Mouse (Mus musculus) CH12.LX (cell line): ENCODE measurements at regions not wholly inside any gene's neighbourhood (a gene's known extent, or its start where the extent isn't known, plus 50 kb on each side); places are given as distances from the start of the nearest gene placed in this dataset.

ENCODE experiments used
- DNase-seq: peaks from one replicate; pipeline ENCODE4 v3.0.0-alpha.2; 2013; ENCODE audit errors: extremely low read depth
- H3K27ac ChIP-seq: 2 replicates; pipeline ENCODE4 v1.5.1; 2012; ENCODE audit warnings: low read depth, mild to moderate bottlenecking, control low read depth, moderate library complexity; ENCODE audit not compliant: insufficient read depth
- H3K27me3 ChIP-seq: replicated peaks from 2 replicates; pipeline ENCODE3; 2012; ENCODE audit warnings: inconsistent platforms
- H3K36me3 ChIP-seq, 2 experiments: replicated peaks in 1 of 2; 2 replicates each; pipeline versions ENCODE3 to v1.6.1; 2012; ENCODE audit warnings: inconsistent platforms in 1 of 2, low read length in 1 of 2, mild to moderate bottlenecking in 1 of 2, mixed read lengths in 1 of 2, moderate library complexity in 1 of 2; ENCODE audit not compliant: control insufficient read depth in 1 of 2, insufficient read depth in 1 of 2
- H3K4me1 ChIP-seq, 2 experiments: 2 replicates each; pipeline ENCODE4 v1.6.1; 2012; ENCODE audit warnings: inconsistent platforms in 1 of 2, moderate library complexity in 1 of 2; ENCODE audit not compliant: insufficient read depth in 2 of 2, control insufficient read depth in 1 of 2
- H3K4me2 ChIP-seq: 2 replicates; pipeline ENCODE4 v1.6.1; 2012; ENCODE audit warnings: low read depth, mild to moderate bottlenecking, control low read depth; ENCODE audit not compliant: poor library complexity, insufficient read depth, severe bottlenecking
- H3K4me3 ChIP-seq, 3 experiments: fragments of 150-350 bp in 1 of 3; sonication (generic) in 1 of 3; replicated peaks in 1 of 3; 2 replicates each; pipeline versions ENCODE3 to v1.5.1; 2011 to 2012; ENCODE audit warnings: low read depth in 2 of 3, low read length in 2 of 3, mild to moderate bottlenecking in 2 of 3, moderate library complexity in 2 of 3, control low read depth in 1 of 3, improper control_type of control experiment in 1 of 3, inconsistent platforms in 1 of 3, mixed read lengths in 1 of 3; ENCODE audit not compliant: poor library complexity in 1 of 3
- H3K79me2 ChIP-seq: replicated peaks from 2 replicates; pipeline ENCODE4 v1.6.1; 2012; ENCODE audit warnings: mild to moderate bottlenecking, moderate library complexity; ENCODE audit not compliant: control insufficient read depth, poor library complexity, insufficient read depth, severe bottlenecking; ENCODE audit errors: extremely low read depth
- H3K9ac ChIP-seq: 2 replicates; pipeline ENCODE4 v1.6.1; 2012; ENCODE audit warnings: low read depth, mild to moderate bottlenecking, control low read depth, moderate library complexity; ENCODE audit not compliant: insufficient read depth
- H3K9me3 ChIP-seq: replicated peaks from 2 replicates; pipeline ENCODE3; 2012; ENCODE audit warnings: low read length, inconsistent platforms, mixed read lengths
- E2F4 ChIP-seq: IDR thresholded peaks from 2 replicates; pipeline ENCODE4 v1.6.1; 2011; ENCODE audit warnings: low read depth, low read length, improper control_type of control experiment; ENCODE audit not compliant: insufficient replicate concordance
- HCFC1 ChIP-seq: IDR thresholded peaks from 2 replicates; pipeline ENCODE4 v1.6.1; 2012; ENCODE audit warnings: low read depth, mild to moderate bottlenecking, inconsistent platforms, low read length, improper control_type of control experiment
- NELFE ChIP-seq: IDR thresholded peaks from 2 replicates; pipeline ENCODE4 v1.6.1; 2011; ENCODE audit warnings: low read depth, low read length, improper control_type of control experiment
- NRF1 ChIP-seq: IDR thresholded peaks from 2 replicates; pipeline ENCODE4 v1.6.1; 2014; ENCODE audit warnings: low read depth, mild to moderate bottlenecking, inconsistent platforms, low read length, improper control_type of control experiment, moderate library complexity
- RCOR1 ChIP-seq: conservative IDR thresholded peaks from 2 replicates; pipeline ENCODE4 v1.6.1; 2012; ENCODE audit warnings: low read depth, mild to moderate bottlenecking, inconsistent platforms, low read length, improper control_type of control experiment
- SMC3 ChIP-seq: IDR thresholded peaks from 2 replicates; pipeline ENCODE4 v1.6.1; 2011; ENCODE audit warnings: low read depth, low read length, improper control_type of control experiment
- dilution Hi-C: fragments of 300-500 bp; cut with MboI; formaldehyde crosslinking; loops from 2 replicates; pipeline ENCODE4 v1.14.3; 2020; ENCODE audit warnings: low sequenced_read_pairs; ENCODE audit not compliant: extremely low pct_unique_long_range_greater_than_20kb, extremely low pct_ligation_motif_present
- in situ Hi-C: fragments of 300-500 bp; cut with MboI; formaldehyde crosslinking; loops from 3 replicates; pipeline ENCODE4 v1.14.3; 2019; ENCODE audit warnings: low sequenced_read_pairs, low pct_ligation_motif_present, low pct_unique_long_range_greater_than_20kb, mixed read lengths

DNA sequence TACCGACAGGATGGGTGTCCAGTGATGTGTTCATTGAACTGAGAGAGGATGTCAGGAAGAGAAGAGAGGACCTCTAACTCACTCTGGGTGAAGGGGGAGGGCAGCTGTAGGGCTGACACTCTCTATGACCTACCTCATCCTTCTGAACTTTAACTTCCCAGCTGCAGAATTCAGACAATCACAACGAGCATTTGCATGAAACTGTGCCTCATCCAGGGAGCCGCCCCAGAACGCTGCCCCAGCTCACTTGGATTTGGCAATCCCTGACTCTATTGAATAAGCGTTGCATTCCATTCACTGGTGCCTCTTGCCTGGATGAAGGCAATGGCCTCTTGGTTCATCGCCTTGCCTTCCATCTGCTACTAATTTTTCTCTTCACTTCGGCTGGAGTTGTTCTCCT lies 223.9 kb upstream of the Gm12728 start:
- dilution Hi-C loops (no loop called here), in situ Hi-C loops (no loop called here)
- H3K36me3 ChIP-seq = no peaks in the 10 kb centered on the region
- H3K27ac ChIP-seq = no peak overlapping the region
- no peaks in the 10 kb centered on the region for H3K9me3 ChIP-seq
- H3K79me2 ChIP-seq = no peaks in the 10 kb centered on the region
- H3K4me3 ChIP-seq = no peak overlapping the region
- peaks cover 0 to 7% of the 10 kb centered on the region in 2 experiments; a peak in 1 of 4 replicates for H3K4me1 ChIP-seq
- H3K27me3 ChIP-seq = peaks cover 47% of the 10 kb centered on the region
- no peak for DNase-seq
- no peak overlapping the region for H3K9ac ChIP-seq
- TF ChIP-seq E2F4 (no peak), NRF1 (no peak), RCOR1 (no peak), SMC3 (no peak)
- no peak overlapping the region for H3K4me2 ChIP-seq

DNA sequence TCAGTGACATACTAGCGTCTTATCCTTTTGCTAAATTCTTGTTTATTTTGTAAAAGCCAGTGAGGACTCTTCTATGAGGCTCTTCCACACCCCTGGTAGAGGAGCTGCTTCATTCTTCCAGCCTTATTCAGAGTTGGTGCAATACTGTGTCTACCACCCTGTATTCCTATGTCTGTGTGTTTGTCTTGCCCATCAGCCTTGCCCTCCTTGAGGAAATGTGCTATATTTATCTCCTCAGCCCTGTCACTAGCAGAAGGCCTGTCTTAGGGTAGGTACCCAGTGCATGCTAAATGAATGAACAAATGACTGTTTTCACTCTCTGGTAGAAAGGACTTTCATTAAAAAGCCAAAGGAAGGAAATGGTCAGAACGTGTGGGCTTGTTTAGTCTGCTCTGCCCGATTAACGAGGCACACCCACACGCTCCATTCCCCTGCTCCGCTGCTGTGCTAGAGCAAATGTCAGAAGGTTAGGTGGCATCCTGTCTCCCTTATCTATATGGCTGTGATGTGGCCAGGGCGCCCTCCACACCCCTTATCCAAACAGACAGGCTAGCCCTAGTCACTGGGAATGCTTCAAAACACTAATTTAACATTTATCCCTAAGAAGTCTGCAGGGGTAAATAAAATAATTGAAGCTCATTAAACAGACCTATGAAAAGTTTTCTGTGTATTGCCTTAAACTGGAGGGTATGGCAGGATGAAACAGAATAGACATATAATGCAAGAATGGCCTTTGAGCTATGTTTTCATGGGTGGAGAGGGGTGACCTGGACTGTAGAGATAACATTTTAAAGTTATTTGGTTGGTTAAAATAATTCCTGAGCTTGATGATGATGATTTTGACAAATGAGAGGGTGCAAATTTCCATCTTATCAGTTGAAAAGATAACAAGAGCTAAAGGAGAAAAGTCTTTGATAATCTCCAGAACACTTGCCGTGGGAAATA lies 222.9 kb upstream of the Gm12728 start:
- no peaks in the 10 kb centered on the region for H3K79me2 ChIP-seq
- no peaks in the 10 kb centered on the region for H3K9me3 ChIP-seq
- dilution Hi-C loops = no loop called here
- no peak overlapping the region for H3K4me2 ChIP-seq
- DNase-seq = no peak
- in situ Hi-C loops = no loop called here
- no peaks in the 10 kb centered on the region for H3K36me3 ChIP-seq
- H3K9ac ChIP-seq = no peak overlapping the region
- H3K27ac ChIP-seq = no peak overlapping the region
- peaks cover 0 to 7% of the 10 kb centered on the region in 2 experiments; a peak in 1 of 4 replicates for H3K4me1 ChIP-seq
- TF ChIP-seq NELFE = no peak
- no peak overlapping the region for H3K4me3 ChIP-seq
- H3K27me3 ChIP-seq = peaks cover 38% of the 10 kb centered on the region

DNA sequence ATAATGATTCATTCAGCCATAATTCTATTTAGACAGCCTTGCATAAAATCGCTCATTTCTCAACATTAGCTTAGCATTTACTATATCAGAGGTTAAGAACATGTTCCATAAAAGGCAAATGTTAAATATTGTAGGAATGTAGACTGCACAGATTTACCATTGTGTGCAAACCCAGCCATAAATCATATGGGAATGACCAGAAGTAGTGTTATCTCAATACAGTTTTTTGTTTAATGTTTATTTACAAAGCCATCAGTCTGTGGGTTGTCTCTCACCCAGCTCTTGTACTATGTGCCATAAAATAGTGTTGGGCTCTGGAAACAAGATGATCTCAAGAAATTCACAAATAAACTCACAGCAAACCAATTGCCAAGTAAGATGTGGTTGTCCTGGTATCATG lies 220.0 kb upstream of the Gm12728 start:
- Histone ChIP-seq H3K4me2 (no peak overlapping the region), H3K79me2 (no peaks in the 10 kb centered on the region), H3K9ac (no peak overlapping the region), H3K9me3 (no peaks in the 10 kb centered on the region), H3K27ac (no peak overlapping the region), H3K36me3 (no peaks in the 10 kb centered on the region), H3K4me1 (peaks cover 0 to 7% of the 10 kb centered on the region in 2 experiments; a peak in 1 of 4 replicates), H3K4me3 (no peak overlapping the region), H3K27me3 (peaks cover 26% of the 10 kb centered on the region)
- DNase-seq = no peak
- in situ Hi-C loops = no loop called here
- dilution Hi-C loops = no loop called here
- no peak for TF ChIP-seq HCFC1
- no peak for TF ChIP-seq E2F4
